Mouse (Mus musculus) CH12.LX (cell line): ENCODE measurements around the gene Mrpl34.

Experiments
- CHD1 ChIP-seq: IDR thresholded peaks from 2 replicates; pipeline ENCODE4 v1.6.1; 2012; ENCODE audit warnings: low read depth, low read length, improper control_type of control experiment, inconsistent platforms
- CTCF ChIP-seq, 2 experiments: IDR thresholded peaks in 1 of 2; conservative IDR thresholded peaks in 1 of 2; 2 replicates each; pipeline ENCODE4 v1.5.1; 2011 to 2012; ENCODE audit warnings: low read depth in 2 of 2, low read length in 2 of 2, improper control_type of control experiment in 1 of 2, inconsistent platforms in 1 of 2, mild to moderate bottlenecking in 1 of 2, moderate library complexity in 1 of 2
- EP300 ChIP-seq: IDR thresholded peaks from 2 replicates; pipeline ENCODE4 v1.6.1; 2011; ENCODE audit warnings: low read length, improper control_type of control experiment
- HCFC1 ChIP-seq: IDR thresholded peaks from 2 replicates; pipeline ENCODE4 v1.6.1; 2012; ENCODE audit warnings: low read depth, mild to moderate bottlenecking, inconsistent platforms, low read length, improper control_type of control experiment
- MAFK ChIP-seq: IDR thresholded peaks from 2 replicates; pipeline ENCODE4 v1.6.1; 2011; ENCODE audit warnings: low read length, improper control_type of control experiment; ENCODE audit not compliant: insufficient replicate concordance
- MAZ ChIP-seq: IDR thresholded peaks from 2 replicates; pipeline ENCODE4 v1.6.1; 2012; ENCODE audit warnings: low read depth, mild to moderate bottlenecking, inconsistent platforms, low read length, improper control_type of control experiment, moderate library complexity
- NELFE ChIP-seq: IDR thresholded peaks from 2 replicates; pipeline ENCODE4 v1.6.1; 2011; ENCODE audit warnings: low read depth, low read length, improper control_type of control experiment
- PAX5 ChIP-seq: IDR thresholded peaks from 2 replicates; pipeline ENCODE4 v1.6.1; 2012; ENCODE audit warnings: low read length, inconsistent platforms, mixed read lengths
- TCF12 ChIP-seq: IDR thresholded peaks from 2 replicates; pipeline ENCODE4 v1.6.1; 2014; ENCODE audit warnings: low read depth, mild to moderate bottlenecking, inconsistent platforms, low read length, improper control_type of control experiment
- UBTF ChIP-seq: IDR thresholded peaks from 2 replicates; pipeline ENCODE4 v1.6.1; 2012; ENCODE audit warnings: low read depth, mild to moderate bottlenecking, inconsistent platforms, low read length, improper control_type of control experiment, moderate library complexity
- USF2 ChIP-seq: conservative IDR thresholded peaks from 2 replicates; pipeline ENCODE4 v1.6.1; 2011; ENCODE audit warnings: low read depth, low read length, improper control_type of control experiment
- ZNF384 ChIP-seq: IDR thresholded peaks from 2 replicates; pipeline ENCODE4 v1.6.1; 2012; ENCODE audit warnings: low read depth, low read length, improper control_type of control experiment, inconsistent platforms

GRCm38 (mm10) chr8:71460716-71461115 is 4.0 kb upstream of the Mrpl34 start:
- TF ChIP-seq NELFE (no peak), CTCF (conservative IDR thresholded peaks at IDR 0.05 in 1 of 2, IDR thresholded peaks at IDR 0.05 in 1 of 2; ENCODE audit: low read depth in 2 of 2, low read length in 2 of 2) (no peak), ZNF384 (no peak), EP300 (no peak), TCF12 (no peak), HCFC1 (no peak), UBTF (no peak), CHD1 (no peak), USF2 (no peak), PAX5 (no peak), MAFK (no peak), MAZ (no peak)
